Mouse (Mus musculus) ovary, adult 18-20 months (tissue): ENCODE data around the gene Nudt8.
"Not testable (repeated sequence)": the region's sequence is repeated elsewhere in the genome, so short reads cannot be mapped to it uniquely, and the experiment has no call there.

Experiments
- DNase-seq: peaks from one replicate; pipeline ENCODE4 v3.0.0; 2022; ENCODE audit warnings: low spot score, mixed read lengths

The Nudt8 gene

DNA sequence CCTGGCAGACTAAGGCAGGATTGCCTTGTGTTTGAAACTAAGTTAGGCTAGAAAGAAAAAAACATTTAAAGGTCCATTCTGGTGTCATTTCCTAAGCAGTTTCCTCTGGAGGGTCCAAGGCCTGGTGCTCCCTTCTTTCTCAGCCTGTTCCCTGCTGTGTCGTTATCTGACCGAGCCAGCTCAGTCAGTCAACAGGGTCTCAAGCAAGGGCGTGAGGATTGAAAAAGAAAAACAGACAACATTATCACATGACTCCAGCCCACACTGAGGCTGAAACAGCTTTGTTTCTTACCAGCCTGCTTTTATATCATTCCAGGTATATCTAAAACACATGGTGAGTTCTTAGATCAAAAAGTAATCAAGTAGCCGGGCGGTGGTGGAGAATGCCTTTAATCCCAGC, 15.3 kb downstream of the Nudt8 start:
- DNase-seq: no peak

DNA sequence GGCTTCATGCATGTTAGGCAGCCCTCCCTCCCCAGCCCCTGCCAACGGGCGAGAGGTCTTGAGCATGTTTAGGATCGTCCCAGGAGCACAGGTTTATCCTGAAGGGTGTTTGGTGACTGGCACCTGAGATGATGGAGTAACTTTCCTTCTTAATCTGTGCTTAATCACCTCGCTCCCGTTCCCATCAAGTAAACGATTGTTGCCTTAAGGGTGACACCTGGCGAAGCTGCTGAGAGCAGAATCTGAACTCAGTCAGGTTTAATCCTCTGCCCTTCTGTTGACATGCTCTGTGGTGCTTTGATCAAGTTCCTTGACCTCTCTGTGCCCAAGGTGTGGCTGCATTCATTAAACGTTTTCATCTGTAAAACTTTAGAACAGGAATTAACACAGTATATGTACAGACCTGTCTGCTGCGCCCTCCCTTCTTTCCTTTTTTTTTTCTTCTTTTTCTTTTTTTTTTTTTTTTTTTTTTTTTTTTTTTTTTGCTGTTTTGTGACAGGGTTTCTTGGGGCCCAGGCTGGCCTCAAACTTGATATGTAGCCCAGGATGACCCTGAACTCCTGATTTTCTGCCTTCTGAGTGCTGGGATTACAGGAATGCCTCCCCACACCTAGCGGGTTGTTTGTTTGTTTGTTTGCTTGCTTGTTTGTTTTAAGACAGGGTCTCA, 17.7 kb downstream of the Nudt8 start:
- DNase-seq: no peak

DNA sequence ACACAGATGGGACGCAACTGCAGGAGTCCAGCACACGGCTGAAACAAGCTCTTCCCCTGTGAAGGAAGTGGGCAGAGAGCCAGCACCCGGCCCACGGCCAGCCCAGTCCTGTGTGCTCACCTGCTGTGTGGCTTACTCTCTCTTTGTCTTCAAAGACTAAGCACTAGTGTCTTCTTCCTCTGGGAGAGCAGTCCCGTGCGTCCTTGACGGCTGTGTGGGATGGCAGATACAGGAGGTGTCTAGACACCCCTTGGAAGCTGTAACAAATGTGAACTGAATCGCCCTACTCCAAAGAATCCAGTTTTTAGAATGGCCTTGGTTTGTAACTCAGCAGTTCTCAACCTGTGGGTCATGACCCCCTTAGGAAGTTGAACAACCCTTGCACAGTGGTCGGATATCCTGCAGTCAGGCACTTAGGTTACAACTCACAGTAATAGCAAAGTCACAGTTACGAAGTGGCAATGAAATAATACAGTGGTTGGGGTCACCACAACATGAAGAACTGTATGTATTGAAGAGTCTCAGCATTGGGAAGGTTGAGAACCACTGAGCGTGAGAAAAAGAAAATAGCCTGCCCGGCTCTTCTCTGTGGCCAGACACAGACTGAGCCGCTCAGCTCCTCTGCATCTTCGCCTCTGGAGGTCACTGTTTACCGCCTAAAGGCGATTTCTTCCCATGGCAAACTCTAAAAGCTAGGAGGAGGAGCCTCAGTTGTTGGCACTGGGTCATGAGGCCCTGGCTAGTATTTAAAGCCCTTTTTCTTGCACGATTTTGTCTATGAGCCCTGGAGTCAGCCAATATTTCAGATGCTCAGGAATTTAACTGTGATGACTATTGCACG, 18.6 kb downstream of the Nudt8 start:
- DNase-seq: peak; percentile 81

GRCm38 (mm10) chr19:4023185-4023584, 22.8 kb downstream of the Nudt8 start:
- no peak for DNase-seq

- no peak for DNase-seq
These were observed 27.2 kb downstream of the Nudt8 start for GRCm38 (mm10) chr19:4027576-4027975.

GRCm38 (mm10) chr19:4032668-4033067, 32.3 kb downstream of the Nudt8 start:
- no peak for DNase-seq

GRCm38 (mm10) chr19:4033298-4033697, 32.9 kb downstream of the Nudt8 start:
- DNase-seq: no peak

DNA sequence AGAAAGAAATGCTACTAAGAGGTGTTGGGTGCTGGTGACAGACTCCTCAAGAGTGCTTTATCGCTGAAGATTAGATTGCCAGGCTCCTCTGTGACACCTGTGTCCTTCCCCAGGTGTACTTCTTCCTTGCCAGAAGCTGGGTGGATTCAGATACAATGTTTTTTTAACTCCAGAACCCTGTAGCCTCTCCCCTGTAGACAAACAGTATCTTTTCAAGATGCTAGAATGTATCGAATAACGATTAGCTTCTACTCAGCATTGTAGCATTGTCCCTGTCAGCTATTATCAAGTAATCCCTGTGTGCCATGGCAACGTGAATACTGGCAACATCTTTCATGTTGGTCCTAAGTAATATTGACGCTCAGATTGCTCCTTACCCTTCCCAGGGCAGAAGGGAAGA, 33.4 kb downstream of the Nudt8 start:
- DNase-seq: no peak

DNA sequence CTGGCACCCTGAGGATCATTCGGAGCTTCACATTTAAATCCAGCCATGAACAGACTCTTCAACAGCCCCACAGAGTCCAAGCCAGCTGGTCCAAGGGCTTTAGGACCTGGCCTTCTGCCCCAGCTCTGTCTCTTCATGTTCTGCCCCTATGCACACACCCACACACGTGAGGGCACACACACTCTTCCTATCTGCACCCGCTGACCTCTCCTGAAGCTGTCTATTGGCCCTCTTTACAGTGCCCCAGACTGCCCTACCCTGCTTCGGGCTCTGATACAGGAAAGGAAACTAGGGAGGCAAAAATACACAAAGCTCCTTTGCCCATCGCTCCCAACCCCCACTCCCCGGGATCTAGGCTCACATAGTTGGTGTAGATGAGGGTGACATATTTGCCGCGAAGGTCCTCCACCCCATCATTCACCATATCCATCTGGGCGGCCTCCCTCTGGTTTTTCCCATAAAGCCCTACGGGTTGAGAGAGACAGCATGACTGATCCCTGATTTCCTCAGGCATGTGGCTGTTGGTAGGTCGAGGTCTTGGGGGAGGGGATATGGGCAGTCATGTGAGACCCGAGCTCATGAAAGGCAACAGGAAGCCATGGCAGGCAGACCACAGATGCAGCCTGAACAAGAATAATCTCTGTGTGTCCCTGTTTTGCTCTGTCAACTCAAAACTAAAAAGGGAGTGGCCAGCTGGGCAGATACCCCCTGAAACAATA, 36.1 kb downstream of the Nudt8 start:
- no peak for DNase-seq

GRCm38 (mm10) chr19:4037154-4037787, 36.9 kb downstream of the Nudt8 start:
- DNase-seq: not testable (repeated sequence)

GRCm38 (mm10) chr19:4037788-4038232, 37.4 kb downstream of the Nudt8 start, which contains the start of gene Gstp1:
TSS of gene Gstp1 (minus strand) at chr19:4037985.
- peak; percentile 85 for DNase-seq

DNA sequence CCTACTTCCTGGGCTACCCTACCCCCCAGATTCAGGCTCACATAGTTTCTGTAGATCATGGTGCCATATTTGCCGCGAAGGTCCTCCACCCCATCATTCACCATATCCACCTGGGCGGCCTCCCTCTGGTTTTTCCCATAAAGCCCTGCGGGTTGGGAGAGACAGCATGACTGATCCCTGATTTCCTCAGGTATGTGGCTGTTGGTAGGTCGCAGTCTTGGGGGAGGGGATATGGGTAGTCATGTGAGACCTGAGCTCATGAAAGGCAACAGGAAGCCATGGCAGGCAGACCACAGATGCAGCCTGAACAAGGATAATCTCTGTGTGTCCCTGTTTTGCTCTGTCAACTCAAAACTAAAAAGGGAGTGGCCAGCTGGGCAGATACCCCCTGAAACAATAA, 40.6 kb downstream of the Nudt8 start:
- DNase-seq: not testable (repeated sequence)

GRCm38 (mm10) chr19:4041500-4041899, 41.1 kb downstream of the Nudt8 start:
- DNase-seq: not testable (repeated sequence)

DNA sequence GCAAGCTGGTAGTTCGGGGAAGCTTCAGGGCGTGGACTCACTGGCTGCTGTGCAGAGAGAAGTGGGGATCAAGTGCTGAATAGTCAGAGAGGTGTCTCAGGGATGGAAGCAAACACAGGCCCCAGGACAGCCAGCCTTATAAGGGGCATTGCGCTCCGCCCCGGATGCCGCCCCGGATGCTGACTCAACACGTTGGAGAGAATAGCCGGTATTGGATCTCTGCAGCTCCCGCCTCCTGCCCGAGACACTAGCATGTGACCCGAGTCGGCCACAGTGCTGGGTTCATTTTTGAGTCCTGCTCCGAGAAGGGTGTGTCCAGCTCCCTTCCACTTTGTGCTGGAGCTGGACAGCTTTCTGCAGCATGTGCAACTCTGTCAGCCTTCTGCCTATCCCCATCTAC, 41.7 kb downstream of the Nudt8 start:
- DNase-seq: no peak

GRCm38 (mm10) chr19:4044109-4044508, 43.7 kb downstream of the Nudt8 start:
- not testable (repeated sequence) for DNase-seq

GRCm38 (mm10) chr19:4045966-4046865, 45.8 kb downstream of the Nudt8 start, which contains the start of gene Gstp2:
TSS of gene Gstp2 (minus strand) at chr19:4046023.
- peak; percentile 69 for DNase-seq

GRCm38 (mm10) chr19:4046866-4047254, 46.5 kb downstream of the Nudt8 start:
- DNase-seq: no peak

DNA sequence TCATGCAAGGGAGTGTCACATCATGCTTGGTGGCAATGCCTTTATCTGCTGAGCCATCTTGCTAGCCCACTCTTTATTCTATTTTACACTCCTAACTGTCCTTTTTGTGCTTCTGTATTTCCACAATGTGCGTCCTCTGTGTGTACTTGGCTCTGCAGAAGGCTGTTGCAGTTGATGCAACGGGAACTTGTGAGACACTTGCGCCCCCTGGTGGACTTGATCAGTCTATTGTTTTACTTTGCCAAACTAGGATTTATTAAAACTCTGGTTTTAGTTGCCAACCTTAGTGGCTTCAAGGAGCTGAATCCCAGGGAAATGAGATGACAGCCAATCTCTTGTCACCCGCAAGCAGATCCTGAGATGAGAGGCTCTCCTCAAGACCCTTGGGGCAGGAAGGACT, 47.5 kb downstream of the Nudt8 start:
- peak; percentile 51 for DNase-seq

DNA sequence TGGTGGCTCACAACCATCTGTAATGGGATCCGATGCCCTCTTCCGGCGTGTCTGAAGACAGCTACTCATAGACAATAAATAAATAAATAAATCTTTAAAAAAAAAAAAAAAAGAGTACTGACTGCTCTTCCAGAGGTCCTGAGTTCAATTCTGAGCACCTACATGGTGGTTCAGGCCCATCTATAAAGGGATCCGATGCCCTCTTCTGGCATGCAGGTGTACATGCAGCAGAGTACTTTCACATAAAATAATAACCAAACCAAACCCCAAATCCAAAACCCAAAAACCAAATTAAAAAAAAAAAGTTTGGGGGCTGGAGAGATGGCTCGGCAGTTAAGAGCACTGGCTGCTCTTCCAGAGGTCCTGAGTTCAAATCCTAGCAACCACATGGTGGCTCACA, 48.7 kb downstream of the Nudt8 start:
- DNase-seq: not testable (repeated sequence)

DNA sequence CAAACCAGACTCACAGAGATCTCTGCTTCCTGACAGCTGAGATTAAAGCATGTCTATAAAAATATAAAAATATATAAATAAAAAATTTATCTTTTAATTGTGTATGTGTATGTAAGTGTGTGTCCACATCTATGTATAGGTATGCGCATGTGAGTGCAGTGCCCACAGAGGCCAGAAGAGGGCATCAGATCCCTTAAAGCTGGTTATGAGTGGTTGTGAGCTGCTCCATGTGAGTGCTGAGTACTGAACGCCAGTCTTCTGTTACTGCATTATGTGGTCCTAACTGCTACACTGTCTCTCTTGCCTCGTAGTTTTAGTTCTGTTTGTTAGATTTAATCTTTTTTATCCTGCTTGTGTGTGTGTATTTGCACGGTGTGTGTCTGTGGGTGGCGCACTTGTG, 50.6 kb downstream of the Nudt8 start:
- no peak for DNase-seq
